Mouse (Mus musculus) testis, adult 2 months (tissue): Measurements from ENCODE around the gene Notch1.

Source experiments
- CTCF ChIP-seq: fragments of 200-500 bp; IDR thresholded peaks from 2 replicates; pipeline ENCODE4 v1.5.1; 2012; ENCODE audit warnings: low read depth, mild to moderate bottlenecking, inconsistent platforms, low read length, moderate library complexity; ENCODE audit not compliant: control insufficient read depth, insufficient read depth, insufficient replicate concordance
- POLR2A ChIP-seq: fragments of 200-500 bp; IDR thresholded peaks from 2 replicates; pipeline ENCODE4 v1.6.1; 2012; ENCODE audit warnings: low read depth, mild to moderate bottlenecking, inconsistent platforms, low read length, moderate library complexity; ENCODE audit not compliant: control insufficient read depth

DNA sequence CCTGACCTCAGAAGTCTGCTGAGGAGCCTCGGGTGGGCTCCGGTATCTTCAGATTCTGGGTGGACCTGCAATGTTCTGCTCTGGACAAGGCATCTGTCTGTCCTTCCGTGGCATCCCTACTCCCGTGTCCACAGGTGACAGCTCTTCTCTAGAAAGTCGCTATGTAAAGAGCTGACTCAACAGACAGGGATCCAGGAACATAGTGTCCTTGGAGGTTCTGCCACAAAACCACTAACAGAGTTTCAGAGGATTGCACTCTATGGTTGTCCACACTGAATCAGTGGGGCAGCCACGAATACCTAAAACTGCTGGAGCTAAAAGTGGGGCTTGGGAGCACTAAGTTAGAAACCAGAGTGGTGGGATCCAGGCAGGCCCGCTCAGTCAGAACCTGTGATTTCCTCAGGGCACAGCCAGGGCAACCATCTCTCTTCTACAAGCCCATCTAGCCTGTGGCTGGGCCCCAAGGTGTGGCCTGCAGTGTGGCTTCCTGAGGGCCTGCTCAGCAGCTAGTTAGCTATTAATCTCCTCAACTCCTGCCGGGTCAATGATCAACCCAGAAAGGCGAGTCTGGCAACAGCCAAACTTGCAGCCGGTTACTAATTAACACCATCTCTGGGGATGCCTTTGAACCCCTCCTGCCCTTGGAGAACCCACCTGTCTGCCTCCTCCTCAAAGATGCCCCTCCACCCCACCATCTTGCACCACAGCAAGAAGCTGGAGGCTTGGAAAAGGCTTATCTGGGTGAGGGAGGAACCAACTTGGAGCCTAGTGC, 34.6 kb downstream of the Notch1 start:
- TF ChIP-seq POLR2A (no peak), CTCF (no peak)
